Mouse (Mus musculus) E14TG2a.4 (cell line): ENCODE results near the gene Slc17a4.

ENCODE experiments used
- H3K27me3 ChIP-seq: 2 replicates; pipeline ENCODE4 v1.6.1; 2014; ENCODE audit warnings: low read length, control low read depth; ENCODE audit not compliant: insufficient read depth
- H3K36me3 ChIP-seq: 2 replicates; pipeline ENCODE4 v1.6.1; 2014; ENCODE audit warnings: low read length, control low read depth; ENCODE audit not compliant: insufficient read depth
- H3K4me1 ChIP-seq: replicated peaks from 2 replicates; pipeline ENCODE4 v1.6.1; 2014; ENCODE audit warnings: low read depth, low read length, control low read depth
- H3K4me3 ChIP-seq: replicated peaks from 2 replicates; pipeline ENCODE4 v1.5.1; 2014; ENCODE audit warnings: mild to moderate bottlenecking, low read length
- H3K9me3 ChIP-seq: 2 replicates; pipeline ENCODE4 v1.6.1; 2014; ENCODE audit warnings: low read length, control low read depth
- CTCF ChIP-seq: conservative IDR thresholded peaks from 2 replicates; pipeline ENCODE4 v1.5.1; 2014; ENCODE audit warnings: low read length
- NANOG ChIP-seq: IDR thresholded peaks from 2 replicates; pipeline ENCODE4 v1.6.1; 2014; ENCODE audit warnings: borderline replicate concordance, low read length, mixed read lengths
- POU5F1 ChIP-seq: IDR thresholded peaks from 2 replicates; pipeline ENCODE4 v1.6.1; 2014; ENCODE audit warnings: low read length, borderline replicate concordance

The Slc17a4 gene

GRCm38 (mm10) chr13:23911335-23911734 is 3.5 kb downstream of the Slc17a4 start:
- no peak overlapping the region for H3K4me3 ChIP-seq
- H3K27me3 ChIP-seq: no peaks in the 10 kb centered on the region
- no peaks in the 10 kb centered on the region for H3K9me3 ChIP-seq
- TF ChIP-seq NANOG: no peak
- TF ChIP-seq CTCF: no peak
- TF ChIP-seq POU5F1: no peak
- H3K4me1 ChIP-seq: no peaks in the 10 kb centered on the region
- H3K36me3 ChIP-seq: no peaks in the 10 kb centered on the region

GRCm38 (mm10) chr13:23910121-23910520 is 4.7 kb downstream of the Slc17a4 start:
- Histone ChIP-seq H3K4me3 (no peak overlapping the region), H3K27me3 (no peaks in the 10 kb centered on the region), H3K9me3 (no peaks in the 10 kb centered on the region), H3K4me1 (no peaks in the 10 kb centered on the region), H3K36me3 (no peaks in the 10 kb centered on the region)
- TF ChIP-seq CTCF (no peak), NANOG (no peak), POU5F1 (no peak)

- no peaks in the 10 kb centered on the region for H3K27me3 ChIP-seq
- TF ChIP-seq POU5F1: no peak
- TF ChIP-seq CTCF: no peak
- TF ChIP-seq NANOG: no peak
- H3K4me3 ChIP-seq: no peak overlapping the region
- H3K36me3 ChIP-seq: no peaks in the 10 kb centered on the region
- H3K4me1 ChIP-seq: no peaks in the 10 kb centered on the region
- H3K9me3 ChIP-seq: no peaks in the 10 kb centered on the region
Measured at GRCm38 (mm10) chr13:23906906-23907305, 7.9 kb downstream of the Slc17a4 start.

DNA sequence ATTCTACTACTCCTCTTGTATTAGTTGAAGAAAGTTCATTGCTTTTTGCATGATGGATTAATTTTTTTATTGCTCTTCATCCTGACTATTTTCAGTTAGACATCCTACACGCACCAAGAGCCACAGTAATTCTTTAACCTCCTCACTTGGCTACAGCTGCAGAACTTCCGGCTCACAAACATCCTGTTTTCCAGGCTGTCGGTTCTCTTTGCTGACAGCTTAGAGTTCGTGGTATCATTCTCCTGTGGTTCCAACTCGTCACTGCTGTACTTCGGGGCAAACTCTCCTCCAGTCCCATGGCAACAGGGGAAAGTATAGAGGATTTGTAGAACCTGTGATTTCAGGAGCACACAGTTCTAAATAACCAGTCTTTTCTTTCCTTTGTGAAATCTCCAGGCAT is 16.6 kb downstream of the Slc17a4 start:
- TF ChIP-seq CTCF (no peak), POU5F1 (no peak), NANOG (no peak)
- Histone ChIP-seq H3K4me3 (no peak overlapping the region), H3K9me3 (no peaks in the 10 kb centered on the region), H3K4me1 (no peaks in the 10 kb centered on the region), H3K36me3 (no peaks in the 10 kb centered on the region), H3K27me3 (no peaks in the 10 kb centered on the region)

DNA sequence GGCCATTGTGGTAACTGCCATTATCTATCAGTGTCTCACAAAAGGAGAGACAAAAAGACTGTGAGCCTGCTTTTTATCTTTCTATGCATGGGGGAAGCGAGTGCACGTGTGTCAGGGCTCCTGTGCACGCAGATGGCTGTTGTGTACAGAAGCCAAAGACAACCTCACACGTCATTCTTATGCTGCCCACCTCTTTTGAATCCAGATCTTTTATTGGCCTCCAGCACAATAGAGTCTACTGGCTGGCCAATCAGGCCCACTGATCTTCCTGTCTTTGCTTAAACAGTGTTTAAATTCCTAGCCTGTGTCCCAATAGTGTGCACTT is 21.6 kb downstream of the Slc17a4 start:
- H3K27me3 ChIP-seq: no peaks in the 10 kb centered on the region
- H3K4me3 ChIP-seq: no peak overlapping the region
- H3K4me1 ChIP-seq: no peaks in the 10 kb centered on the region
- no peaks in the 10 kb centered on the region for H3K36me3 ChIP-seq
- no peaks in the 10 kb centered on the region for H3K9me3 ChIP-seq
- TF ChIP-seq POU5F1: no peak
- no peak for TF ChIP-seq NANOG
- TF ChIP-seq CTCF: no peak

- TF ChIP-seq NANOG: no peak
- TF ChIP-seq POU5F1: no peak
- TF ChIP-seq CTCF: no peak
- Histone ChIP-seq H3K4me1 (no peaks in the 10 kb centered on the region), H3K36me3 (no peaks in the 10 kb centered on the region), H3K4me3 (no peak overlapping the region), H3K27me3 (no peaks in the 10 kb centered on the region), H3K9me3 (no peaks in the 10 kb centered on the region)
Measured at GRCm38 (mm10) chr13:23892592-23893268, 22.1 kb downstream of the Slc17a4 start.

GRCm38 (mm10) chr13:23889011-23889605 is 25.7 kb downstream of the Slc17a4 start:
- Histone ChIP-seq H3K9me3 (no peaks in the 10 kb centered on the region), H3K4me1 (no peaks in the 10 kb centered on the region), H3K4me3 (no peak overlapping the region), H3K27me3 (no peaks in the 10 kb centered on the region), H3K36me3 (no peaks in the 10 kb centered on the region)
- TF ChIP-seq POU5F1: no peak
- TF ChIP-seq NANOG: no peak
- no peak for TF ChIP-seq CTCF

DNA sequence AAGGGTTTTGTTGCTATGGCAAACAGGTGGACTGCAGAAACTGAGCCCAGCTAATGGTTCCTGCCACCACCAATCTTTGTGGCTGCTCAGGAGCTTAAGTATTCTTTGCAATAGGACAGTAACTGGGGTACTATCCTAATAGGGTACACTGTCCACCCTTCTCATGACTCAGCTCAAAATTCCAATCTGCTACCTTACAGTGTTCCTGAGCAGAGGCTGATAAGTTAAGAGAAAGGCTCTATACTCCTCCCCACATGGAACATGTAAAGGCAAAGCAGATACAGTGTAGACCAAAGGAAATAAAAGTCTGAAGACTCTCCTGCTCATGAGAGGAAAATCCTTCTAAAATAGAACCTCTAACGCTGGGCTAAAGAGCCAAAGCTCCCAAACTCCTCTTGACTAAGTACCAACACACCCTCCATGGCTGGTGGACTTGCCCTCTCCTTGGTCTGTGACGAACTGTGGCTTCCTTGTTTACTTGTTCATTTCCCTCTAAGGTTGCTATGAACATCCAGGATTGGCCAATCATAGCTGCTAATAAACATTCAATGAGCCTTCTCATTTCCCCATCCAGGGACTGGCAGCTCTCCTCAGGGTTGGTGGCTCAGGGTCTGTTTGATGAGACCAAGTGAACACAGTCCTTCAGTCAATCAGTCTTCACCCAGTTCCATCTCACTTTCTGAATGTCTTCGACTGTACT is 27.6 kb downstream of the Slc17a4 start:
- Histone ChIP-seq H3K4me3 (no peak overlapping the region), H3K36me3 (no peaks in the 10 kb centered on the region), H3K4me1 (no peaks in the 10 kb centered on the region), H3K9me3 (no peaks in the 10 kb centered on the region), H3K27me3 (no peaks in the 10 kb centered on the region)
- TF ChIP-seq CTCF (no peak), POU5F1 (no peak), NANOG (no peak)

- H3K4me3 ChIP-seq: no peak overlapping the region
- no peaks in the 10 kb centered on the region for H3K4me1 ChIP-seq
- TF ChIP-seq CTCF: peak; percentile 33
- TF ChIP-seq POU5F1: no peak
- no peak for TF ChIP-seq NANOG
- no peaks in the 10 kb centered on the region for H3K9me3 ChIP-seq
- no peaks in the 10 kb centered on the region for H3K36me3 ChIP-seq
- H3K27me3 ChIP-seq: no peaks in the 10 kb centered on the region
Measured at GRCm38 (mm10) chr13:23885540-23885939, 29.3 kb downstream of the Slc17a4 start.
